Mouse (Mus musculus) embryo, embryonic 11 days (tissue): ENCODE data around the gene Anapc4.

Experiments used
- DNase-seq: peaks from one replicate; pipeline ENCODE4 v3.0.0-alpha.2; 2015

The Anapc4 gene

DNA sequence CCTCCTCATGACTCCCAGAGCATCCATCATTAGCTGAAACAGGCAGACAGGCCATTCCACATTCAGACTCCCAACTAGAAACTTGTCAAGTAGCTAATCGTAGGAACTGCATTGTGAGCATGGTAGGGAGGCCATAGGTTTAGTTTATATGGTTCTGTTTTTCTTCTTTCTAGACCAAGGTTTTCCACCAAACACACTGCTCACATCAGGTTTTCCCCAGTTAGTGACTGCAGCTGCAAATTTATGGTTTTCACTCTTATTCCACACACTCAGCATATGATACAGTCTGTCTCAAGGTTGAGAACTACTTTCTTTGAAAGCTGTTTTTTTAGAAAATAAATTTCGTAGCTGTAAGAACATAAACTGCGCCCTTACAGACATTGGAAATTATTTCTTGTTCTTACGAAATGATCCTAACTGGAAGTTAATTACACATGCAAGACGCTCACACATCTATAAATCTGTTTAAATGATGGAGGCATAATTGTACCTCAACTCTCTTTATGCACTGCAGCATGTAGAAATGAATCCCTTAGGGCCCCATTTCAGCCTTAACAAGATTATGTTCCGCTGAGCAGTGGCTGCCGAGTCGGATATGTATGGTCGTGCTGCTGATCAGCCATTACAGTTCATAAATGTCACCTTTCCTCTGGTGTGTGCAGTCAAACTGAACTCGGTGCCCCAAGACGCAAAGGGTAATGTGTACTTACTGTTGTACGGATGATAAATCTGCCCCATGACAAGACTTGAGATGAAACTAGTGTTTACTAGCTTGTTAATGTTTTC, 35.3 kb downstream of the Anapc4 start:
- no peak for DNase-seq

DNA sequence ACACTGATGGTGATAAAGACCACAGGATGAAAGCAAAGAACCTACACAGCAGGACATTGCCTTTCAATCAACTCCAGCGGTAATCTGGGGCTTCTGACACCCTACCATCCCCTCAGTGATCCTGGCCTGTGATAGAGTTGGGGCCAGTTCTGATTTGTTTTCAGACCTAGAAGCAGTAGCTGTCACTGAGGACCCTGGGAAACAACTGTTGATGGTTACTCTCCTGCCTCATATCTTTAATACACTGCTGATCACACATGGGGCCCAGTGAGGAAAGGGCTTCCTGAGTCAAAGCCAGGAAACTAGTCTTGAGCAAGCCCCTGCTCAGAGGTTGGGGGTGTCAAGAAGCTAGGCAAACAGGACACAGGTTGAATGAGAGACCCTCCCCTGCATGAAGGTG, 37.6 kb downstream of the Anapc4 start:
- DNase-seq: no peak

DNA sequence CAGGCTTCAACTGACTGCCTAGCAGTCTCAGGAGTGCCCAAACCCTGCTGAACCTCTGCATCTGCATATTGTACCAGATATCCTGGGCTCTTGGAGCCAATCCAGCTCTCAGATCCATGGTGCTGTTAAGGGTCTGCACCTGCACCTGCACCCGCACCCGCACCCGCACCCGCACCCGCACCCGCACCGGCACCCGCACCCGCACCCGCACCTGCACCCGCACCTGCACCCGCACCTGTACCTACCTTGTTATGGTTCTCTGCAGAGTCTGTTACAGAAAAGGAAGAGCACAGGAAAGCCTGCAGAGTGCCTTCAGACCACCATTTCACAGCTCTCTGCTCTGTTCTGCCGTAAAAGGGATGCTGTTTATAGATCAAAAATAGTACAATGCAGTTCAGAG, 38.2 kb downstream of the Anapc4 start:
- no peak for DNase-seq

DNA sequence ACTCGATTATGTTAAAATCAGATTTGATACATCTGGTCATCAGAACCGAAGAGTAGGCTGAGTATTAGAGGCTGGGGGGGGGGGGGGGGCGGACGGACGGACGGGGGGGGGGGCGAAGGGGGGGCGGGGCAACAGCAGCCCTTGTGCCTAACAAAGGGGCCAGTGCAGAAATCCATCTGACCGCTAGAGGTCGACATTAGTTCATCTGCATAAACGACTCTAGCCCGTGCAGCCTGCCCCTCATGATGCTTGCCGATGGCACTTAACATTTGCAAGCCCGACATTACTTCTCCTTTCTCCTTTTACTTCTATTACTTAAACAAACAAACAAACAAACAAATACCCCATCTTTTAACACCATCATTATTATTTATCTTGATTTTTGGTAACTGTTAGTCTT, 45.0 kb downstream of the Anapc4 start:
- peak; percentile 89 for DNase-seq

- DNase-seq: no peak
Observed at GRCm38 (mm10) chr5:52879926-52880325, 46.1 kb downstream of the Anapc4 start.

GRCm38 (mm10) chr5:52882446-52882845, 48.6 kb downstream of the Anapc4 start:
- DNase-seq: no peak

DNA sequence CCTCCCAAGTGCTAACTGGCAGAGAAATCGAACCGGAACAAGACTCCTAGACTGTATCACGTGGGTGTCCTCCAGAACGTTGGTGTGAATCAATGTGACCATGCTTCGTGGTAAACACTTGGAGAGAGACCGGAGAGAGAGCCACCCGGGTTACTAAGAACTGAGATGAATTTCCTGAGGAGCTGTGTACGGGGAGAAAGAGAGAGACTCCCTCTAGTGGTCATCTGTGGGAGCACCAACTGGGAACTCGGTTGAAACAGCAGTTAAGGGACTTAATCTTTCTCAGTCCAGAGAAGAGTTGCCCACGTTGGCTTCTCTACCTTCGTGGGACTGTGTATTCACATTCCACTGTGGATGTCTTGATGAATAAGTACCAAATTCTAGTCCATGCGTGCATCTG, 53.3 kb downstream of the Anapc4 start:
- peak; percentile 61 for DNase-seq

DNA sequence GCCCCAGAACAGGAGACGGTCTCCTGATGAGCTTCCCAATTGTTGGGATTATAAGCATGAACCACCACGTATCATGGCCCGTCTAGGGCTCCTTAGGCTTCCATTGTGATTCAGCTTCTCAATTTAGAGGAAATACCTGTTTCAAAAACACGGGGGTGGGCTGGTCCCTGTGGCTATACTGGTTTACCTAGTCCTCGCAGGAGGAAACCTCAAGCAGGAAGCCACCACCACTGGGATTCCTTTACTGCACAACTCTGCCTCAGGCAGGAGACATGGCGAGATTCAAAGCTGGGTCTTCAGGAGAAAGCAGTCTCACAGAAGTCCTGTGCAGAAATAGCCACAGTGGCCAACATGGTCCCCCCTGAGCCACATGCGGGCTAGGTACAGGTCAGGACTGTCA, 56.1 kb downstream of the Anapc4 start:
- DNase-seq: no peak

DNA sequence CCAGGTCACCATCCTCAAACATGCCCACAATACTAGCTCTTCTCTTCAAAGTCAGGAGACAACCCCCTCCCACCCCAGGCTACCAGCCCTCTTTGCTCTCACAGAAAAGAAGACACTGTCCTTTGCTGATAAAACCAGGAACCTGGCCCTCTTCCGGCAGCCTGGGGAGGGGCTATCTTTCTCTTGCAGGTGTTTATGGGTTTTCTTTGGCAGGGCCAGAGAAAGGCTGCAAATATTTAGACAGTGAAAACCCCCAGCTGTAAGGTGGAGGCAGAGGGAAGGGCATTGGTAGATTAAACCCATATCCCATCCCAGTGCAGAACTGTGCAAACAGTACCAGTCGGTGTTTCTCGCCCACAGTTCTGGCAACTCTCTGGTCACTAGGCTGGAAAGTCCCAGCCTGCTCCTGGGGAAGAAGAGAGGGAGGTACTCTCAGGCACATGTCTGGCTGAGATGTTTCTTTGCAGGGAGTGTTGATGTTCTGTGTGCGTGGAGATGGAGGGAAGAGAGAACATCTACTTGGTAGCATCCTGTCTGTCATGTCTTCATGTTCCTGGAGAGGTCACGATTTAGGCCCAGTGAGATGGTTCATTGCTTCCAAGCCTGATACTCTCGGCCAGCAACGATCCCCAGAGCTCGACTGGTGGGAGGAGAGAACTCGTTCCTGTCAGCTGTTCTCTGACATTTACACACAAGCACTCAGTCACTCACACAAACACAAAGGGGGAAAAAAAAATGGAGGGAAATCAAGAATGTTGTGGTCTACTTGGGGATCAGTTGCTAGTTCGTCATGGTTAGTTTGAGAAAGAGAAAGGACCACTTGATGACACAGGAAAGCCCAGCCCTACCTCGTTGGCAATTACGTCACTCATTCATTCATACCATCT, 58.4 kb downstream of the Anapc4 start:
- DNase-seq: no peak

- DNase-seq: no peak
Observed at GRCm38 (mm10) chr5:52893938-52894337, 60.1 kb downstream of the Anapc4 start.

- DNase-seq: peak; percentile 27
Observed at GRCm38 (mm10) chr5:52904246-52904645, 70.4 kb downstream of the Anapc4 start.

- peak; percentile 26 for DNase-seq
Observed at GRCm38 (mm10) chr5:52904671-52905070, 70.9 kb downstream of the Anapc4 start.

DNA sequence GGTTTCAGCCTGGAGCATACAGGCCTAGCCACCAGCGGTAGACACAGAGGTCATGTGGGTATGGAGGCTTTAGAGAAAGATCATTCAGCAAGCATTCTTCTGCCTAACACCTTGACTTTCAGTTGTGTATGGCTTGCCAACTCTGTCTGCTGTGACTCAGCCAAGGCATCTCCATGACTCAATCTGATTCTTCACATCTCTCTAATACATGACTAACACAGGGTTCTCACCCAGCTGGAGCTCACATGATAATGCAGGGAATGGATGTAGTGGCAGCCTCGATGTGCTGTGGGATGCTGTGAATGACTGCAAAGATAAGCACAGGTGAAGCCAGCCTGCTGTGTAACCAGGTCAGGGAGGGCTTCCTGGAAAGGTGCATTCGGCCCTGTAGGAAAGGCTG, 74.4 kb downstream of the Anapc4 start:
- no peak for DNase-seq

DNA sequence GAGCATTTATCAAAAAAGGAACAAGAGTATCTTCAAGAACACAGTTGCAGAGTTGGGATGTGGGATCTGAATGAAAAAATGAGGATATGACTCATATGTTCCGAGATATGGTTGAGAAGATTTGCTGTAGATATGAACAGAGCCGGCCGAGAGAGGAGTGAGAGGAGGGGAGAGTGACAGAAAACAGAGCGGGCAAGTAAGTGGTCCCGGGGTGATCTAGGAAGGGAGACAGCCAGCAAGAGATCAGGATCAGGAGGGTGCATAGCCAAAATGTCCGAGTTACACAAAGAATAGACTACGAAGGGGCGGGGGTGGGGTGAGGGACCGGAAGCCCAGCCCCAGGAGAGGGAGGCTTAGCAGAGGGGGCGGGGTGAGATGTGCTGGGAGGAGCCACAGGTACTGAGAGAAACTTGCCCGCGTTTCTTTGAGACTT, 76.4 kb downstream of the Anapc4 start:
- peak; percentile 52 for DNase-seq

GRCm38 (mm10) chr5:52911286-52911870, 77.6 kb downstream of the Anapc4 start:
- DNase-seq: no peak

GRCm38 (mm10) chr5:52913711-52914110, 79.9 kb downstream of the Anapc4 start:
- no peak for DNase-seq

DNA sequence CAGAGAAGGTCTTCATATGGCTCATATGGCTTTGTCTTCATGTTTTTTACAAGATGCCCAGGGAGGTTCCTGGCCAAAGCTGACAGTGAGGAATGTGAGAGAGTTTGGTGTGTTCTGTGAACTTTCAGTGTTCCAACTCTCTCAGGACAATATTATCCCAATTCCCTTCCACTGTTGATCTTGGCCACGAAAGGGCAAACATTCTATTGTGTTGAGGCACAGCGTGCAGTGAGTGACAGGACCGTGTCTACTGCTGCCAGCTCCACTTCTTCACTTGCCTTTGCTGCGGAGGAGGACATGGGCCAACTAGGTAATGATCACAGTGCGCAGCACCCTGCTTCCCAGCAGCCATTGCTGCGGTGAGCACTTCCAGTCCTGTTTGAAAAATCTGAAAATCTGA, 82.4 kb downstream of the Anapc4 start:
- DNase-seq: no peak
